Mouse (Mus musculus): ENCODE measurements around the gene Rpusd3. TPM values are rescaled to one million over a fixed set of nuclear protein-coding genes. Genes with fewer than 3 reads are reported as not detected.
A peak's percentile ranks its signal among the peaks of the same experiment; 100 is the strongest.

Gene Rpusd3
- polyA plus RNA-seq, 1 experiment from 2014 or later = 16.3 TPM

- Histone ChIP-seq H3K9ac (ENCODE audit: low read depth, low read length) (no peak overlapping the region), H3K27me3 (replicated peaks; ENCODE audit: control insufficient read depth, insufficient read depth, low read length) (no peaks in the 10 kb centered on the region), H3K4me1 (ENCODE audit: control insufficient read depth, insufficient read depth, low read length) (peaks cover 4% of the 10 kb centered on the region; the same call in 1 of the 2 replicates), H3K36me3 (ENCODE audit: control insufficient read depth, insufficient read depth, low read length) (no peaks in the 10 kb centered on the region), H3K4me3 (ENCODE audit: low read depth, low read length) (no peak overlapping the region), H3K9me3 (ENCODE audit: control insufficient read depth, low read length) (no peaks in the 10 kb centered on the region), H3K4me2 (ENCODE audit: low read depth, low read length) (no peak overlapping the region), H3K27ac (replicated peaks; ENCODE audit: low read depth, low read length) (no peak overlapping the region)
- ATAC-seq (ENCODE audit: low read depth) = no peak
- 86% methylated on average over 7 of the region's 7 CpGs for WGBS
- no peak for DNase-seq (ENCODE audit: low spot score)
Measured at GRCm38 (mm10) chr6:113424187-113424586, 5.0 kb upstream of the Rpusd3 start.

GRCm38 (mm10) chr6:113423000-113423399, 3.9 kb upstream of the Rpusd3 start:
- Histone ChIP-seq H3K4me3 (ENCODE audit: low read depth, low read length) (no peak overlapping the region), H3K4me1 (ENCODE audit: control insufficient read depth, insufficient read depth, low read length) (peaks cover 9% of the 10 kb centered on the region), H3K9ac (ENCODE audit: low read depth, low read length) (no peak overlapping the region), H3K27me3 (replicated peaks; ENCODE audit: control insufficient read depth, insufficient read depth, low read length) (no peaks in the 10 kb centered on the region), H3K36me3 (ENCODE audit: control insufficient read depth, insufficient read depth, low read length) (no peaks in the 10 kb centered on the region), H3K9me3 (ENCODE audit: control insufficient read depth, low read length) (no peaks in the 10 kb centered on the region), H3K4me2 (ENCODE audit: low read depth, low read length) (no peak overlapping the region), H3K27ac (replicated peaks; ENCODE audit: low read depth, low read length) (no peak overlapping the region)
- ATAC-seq (ENCODE audit: low read depth) (no peak), DNase-seq (ENCODE audit: low spot score) (no peak)
- WGBS = 69% methylated on average over 4 of the region's 4 CpGs

DNA sequence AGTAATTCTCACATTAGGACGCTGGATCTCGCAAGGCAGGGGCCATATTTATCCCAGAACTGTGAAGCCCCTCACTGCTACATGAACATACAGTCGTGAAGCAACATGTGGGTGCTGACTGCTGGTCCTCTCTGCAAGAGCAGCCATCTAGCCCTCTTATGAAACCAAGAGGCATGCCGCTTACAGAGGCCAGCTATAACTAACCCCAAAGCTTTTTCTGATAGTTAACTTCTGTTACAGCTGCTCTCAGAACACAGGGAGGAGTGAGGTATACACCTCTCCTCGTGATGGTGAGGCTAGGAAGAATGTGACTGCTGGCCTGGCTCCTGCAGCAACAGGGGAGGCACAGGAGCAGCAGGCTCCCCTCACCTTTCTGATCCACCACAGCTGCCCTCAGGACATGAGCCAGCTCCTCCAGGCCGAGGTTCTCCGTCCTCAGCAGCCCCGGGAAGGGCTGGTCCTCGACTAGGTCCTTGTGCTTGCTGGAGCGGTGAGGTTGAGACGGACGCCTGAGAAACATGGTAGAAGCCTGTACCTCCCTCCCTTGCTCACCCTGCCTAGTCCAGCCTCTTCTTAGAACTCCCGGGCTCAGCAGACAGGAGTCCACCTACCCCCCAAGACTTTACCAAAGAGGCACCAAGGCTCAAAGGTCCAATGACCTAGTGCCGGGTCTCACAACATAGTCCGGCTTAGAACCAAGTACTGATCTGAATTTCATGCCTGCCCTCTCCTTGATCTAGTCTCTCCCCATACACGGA, 520 bp downstream of the Rpusd3 start:
- DNase-seq (ENCODE audit: low spot score) = peak; percentile 5
- 14% methylated on average over 16 of the region's 16 CpGs for WGBS

GRCm38 (mm10) chr6:113416416-113416815, 2.7 kb downstream of the Rpusd3 start:
- Histone ChIP-seq H3K9ac (ENCODE audit: low read depth, low read length) (no peak overlapping the region), H3K36me3 (ENCODE audit: control insufficient read depth, insufficient read depth, low read length) (peaks cover 18% of the 10 kb centered on the region), H3K4me3 (ENCODE audit: low read depth, low read length) (no peak overlapping the region), H3K4me2 (ENCODE audit: low read depth, low read length) (no peak overlapping the region), H3K27me3 (replicated peaks; ENCODE audit: control insufficient read depth, insufficient read depth, low read length) (no peaks in the 10 kb centered on the region), H3K4me1 (ENCODE audit: control insufficient read depth, insufficient read depth, low read length) (peaks cover 12% of the 10 kb centered on the region), H3K27ac (replicated peaks; ENCODE audit: low read depth, low read length) (no peak overlapping the region), H3K9me3 (ENCODE audit: control insufficient read depth, low read length) (no peaks in the 10 kb centered on the region)
- DNase-seq (ENCODE audit: low spot score) = peak; percentile 9
- WGBS = 73% methylated on average over 5 of the region's 5 CpGs
- no peak for ATAC-seq (ENCODE audit: low read depth)

More for the DNA sequence above, 520 bp downstream of the Rpusd3 start:
- Histone ChIP-seq H3K27ac (replicated peaks; ENCODE audit: low read depth, low read length) (no peak overlapping the region), H3K4me1 (ENCODE audit: control insufficient read depth, insufficient read depth, low read length) (peaks cover 12% of the 10 kb centered on the region), H3K27me3 (replicated peaks; ENCODE audit: control insufficient read depth, insufficient read depth, low read length) (no peaks in the 10 kb centered on the region), H3K36me3 (ENCODE audit: control insufficient read depth, insufficient read depth, low read length) (peaks cover 18% of the 10 kb centered on the region), H3K4me3 (ENCODE audit: low read depth, low read length) (peak overlapping the region; percentile 62), H3K4me2 (ENCODE audit: low read depth, low read length) (peak overlapping the region; percentile 90), H3K9me3 (ENCODE audit: control insufficient read depth, low read length) (no peaks in the 10 kb centered on the region), H3K9ac (ENCODE audit: low read depth, low read length) (peak overlapping the region; percentile 78)
- peak; percentile 51 for ATAC-seq (ENCODE audit: low read depth)

DNA sequence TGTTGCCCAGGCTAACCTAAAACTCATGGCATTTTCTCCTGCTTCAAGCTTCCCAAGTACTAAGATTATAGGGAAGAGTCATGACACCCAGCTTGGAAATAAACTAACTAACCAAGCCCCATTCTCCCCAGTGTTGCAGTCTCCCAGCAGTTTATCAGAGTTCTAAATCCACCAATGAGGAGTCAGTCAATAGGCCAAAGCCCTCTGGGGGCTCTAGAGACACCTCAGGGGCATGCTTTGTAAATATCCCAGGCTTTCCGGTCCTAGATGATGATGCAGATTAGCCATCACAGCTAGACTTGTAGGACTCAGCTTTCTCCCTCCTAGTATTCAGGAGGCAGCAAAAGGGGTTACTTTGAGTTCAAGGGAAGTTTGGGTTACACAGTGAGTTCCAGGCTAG, 9.1 kb downstream of the Rpusd3 start:
- H3K36me3 ChIP-seq (ENCODE audit: control insufficient read depth, insufficient read depth, low read length) = peaks cover 15% of the 10 kb centered on the region
- no peak overlapping the region for H3K9ac ChIP-seq (ENCODE audit: low read depth, low read length)
- no peak for DNase-seq (ENCODE audit: low spot score)
- H3K27ac ChIP-seq (replicated peaks; ENCODE audit: low read depth, low read length) = no peak overlapping the region
- no peaks in the 10 kb centered on the region for H3K9me3 ChIP-seq (ENCODE audit: control insufficient read depth, low read length)
- no peak overlapping the region for H3K4me3 ChIP-seq (ENCODE audit: low read depth, low read length)
- no peak for ATAC-seq (ENCODE audit: low read depth)
- H3K4me1 ChIP-seq (ENCODE audit: control insufficient read depth, insufficient read depth, low read length) = no peaks in the 10 kb centered on the region
- H3K27me3 ChIP-seq (replicated peaks; ENCODE audit: control insufficient read depth, insufficient read depth, low read length) = no peaks in the 10 kb centered on the region
- H3K4me2 ChIP-seq (ENCODE audit: low read depth, low read length) = no peak overlapping the region
- 70% methylated on average over 1 of the region's 1 CpGs for WGBS

DNA sequence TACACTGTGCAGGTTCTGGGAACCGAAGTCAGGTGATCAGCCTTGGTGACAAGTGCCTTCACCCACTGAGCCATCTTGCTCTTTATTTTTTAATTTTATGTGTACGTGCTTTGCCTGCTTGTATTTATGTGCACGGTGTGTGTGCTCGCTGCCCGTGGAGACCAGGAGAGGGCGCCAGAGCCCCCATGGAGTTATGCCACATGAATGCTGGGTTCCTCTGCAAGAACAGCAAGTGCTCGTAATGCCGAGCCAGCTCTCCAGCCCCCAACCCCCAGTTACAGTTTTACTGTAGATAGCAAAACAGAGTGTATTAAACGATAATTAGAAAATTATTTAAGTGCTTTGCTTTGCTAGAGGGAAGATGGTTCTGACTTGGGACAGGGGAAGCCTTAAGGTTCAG, 12.5 kb downstream of the Rpusd3 start:
- DNase-seq (ENCODE audit: low spot score) (no peak), ATAC-seq (ENCODE audit: low read depth) (no peak)
- Histone ChIP-seq H3K27ac (replicated peaks; ENCODE audit: low read depth, low read length) (no peak overlapping the region), H3K4me3 (ENCODE audit: low read depth, low read length) (no peak overlapping the region), H3K27me3 (replicated peaks; ENCODE audit: control insufficient read depth, insufficient read depth, low read length) (no peaks in the 10 kb centered on the region), H3K4me2 (ENCODE audit: low read depth, low read length) (no peak overlapping the region), H3K9ac (ENCODE audit: low read depth, low read length) (no peak overlapping the region), H3K9me3 (ENCODE audit: control insufficient read depth, low read length) (no peaks in the 10 kb centered on the region), H3K36me3 (ENCODE audit: control insufficient read depth, insufficient read depth, low read length) (peaks cover 8% of the 10 kb centered on the region), H3K4me1 (ENCODE audit: control insufficient read depth, insufficient read depth, low read length) (no peaks in the 10 kb centered on the region)
- WGBS = 76% methylated on average over 9 of the region's 9 CpGs

- Histone ChIP-seq H3K36me3 (ENCODE audit: control insufficient read depth, insufficient read depth, low read length) (peaks cover 8% of the 10 kb centered on the region), H3K4me2 (ENCODE audit: low read depth, low read length) (no peak overlapping the region), H3K9me3 (ENCODE audit: control insufficient read depth, low read length) (no peaks in the 10 kb centered on the region), H3K9ac (ENCODE audit: low read depth, low read length) (no peak overlapping the region), H3K4me3 (ENCODE audit: low read depth, low read length) (no peak overlapping the region), H3K27me3 (replicated peaks; ENCODE audit: control insufficient read depth, insufficient read depth, low read length) (no peaks in the 10 kb centered on the region), H3K4me1 (ENCODE audit: control insufficient read depth, insufficient read depth, low read length) (no peaks in the 10 kb centered on the region), H3K27ac (replicated peaks; ENCODE audit: low read depth, low read length) (no peak overlapping the region)
- 90% methylated on average over 6 of the region's 6 CpGs for WGBS
- DNase-seq (ENCODE audit: low spot score) = no peak
- ATAC-seq (ENCODE audit: low read depth) = no peak
Measured at GRCm38 (mm10) chr6:113405483-113405882, 13.7 kb downstream of the Rpusd3 start.

- H3K4me3 ChIP-seq (ENCODE audit: low read depth, low read length) = no peak overlapping the region
- H3K27ac ChIP-seq (replicated peaks; ENCODE audit: low read depth, low read length) = no peak overlapping the region
- no peak for ATAC-seq (ENCODE audit: low read depth)
- H3K9me3 ChIP-seq (ENCODE audit: control insufficient read depth, low read length) = no peaks in the 10 kb centered on the region
- no peak overlapping the region for H3K9ac ChIP-seq (ENCODE audit: low read depth, low read length)
- peaks cover 8% of the 10 kb centered on the region for H3K36me3 ChIP-seq (ENCODE audit: control insufficient read depth, insufficient read depth, low read length)
- H3K4me1 ChIP-seq (ENCODE audit: control insufficient read depth, insufficient read depth, low read length) = no peaks in the 10 kb centered on the region
- DNase-seq (ENCODE audit: low spot score) = no peak
- 82% methylated on average over 12 of the region's 12 CpGs for WGBS
- H3K4me2 ChIP-seq (ENCODE audit: low read depth, low read length) = no peak overlapping the region
- H3K27me3 ChIP-seq (replicated peaks; ENCODE audit: control insufficient read depth, insufficient read depth, low read length) = no peaks in the 10 kb centered on the region
Measured at GRCm38 (mm10) chr6:113404649-113405448, 14.3 kb downstream of the Rpusd3 start.

Measured in embryonic facial prominence, embryonic 14.5 days (tissue).